Mouse (Mus musculus): ENCODE results near the gene Sostdc1.

The Sostdc1 gene

DNA sequence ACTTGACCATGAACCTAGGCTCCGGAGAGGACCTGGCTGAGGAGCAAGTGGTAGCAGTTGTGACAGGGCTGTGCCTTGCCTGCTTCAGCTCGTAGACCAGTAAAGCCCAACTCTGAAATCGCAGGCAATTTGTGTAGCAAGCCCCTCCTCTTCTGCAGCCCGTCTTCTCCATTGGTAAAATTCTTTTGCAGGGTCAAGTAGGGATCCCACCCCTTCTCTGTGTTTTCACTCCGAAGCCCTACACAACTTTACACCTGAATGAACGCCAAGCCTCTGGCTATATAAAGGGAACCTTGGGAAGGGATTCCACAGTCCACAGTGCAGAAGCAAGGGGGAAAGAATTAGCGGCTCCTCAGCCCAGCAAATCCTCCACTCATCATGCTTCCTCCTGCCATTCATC is at the start of gene Sostdc1:
Sostdc1 (plus strand) TSS at position 224 of the 400 bp plus-strand sequence.
- DNase-seq: no peak

DNA sequence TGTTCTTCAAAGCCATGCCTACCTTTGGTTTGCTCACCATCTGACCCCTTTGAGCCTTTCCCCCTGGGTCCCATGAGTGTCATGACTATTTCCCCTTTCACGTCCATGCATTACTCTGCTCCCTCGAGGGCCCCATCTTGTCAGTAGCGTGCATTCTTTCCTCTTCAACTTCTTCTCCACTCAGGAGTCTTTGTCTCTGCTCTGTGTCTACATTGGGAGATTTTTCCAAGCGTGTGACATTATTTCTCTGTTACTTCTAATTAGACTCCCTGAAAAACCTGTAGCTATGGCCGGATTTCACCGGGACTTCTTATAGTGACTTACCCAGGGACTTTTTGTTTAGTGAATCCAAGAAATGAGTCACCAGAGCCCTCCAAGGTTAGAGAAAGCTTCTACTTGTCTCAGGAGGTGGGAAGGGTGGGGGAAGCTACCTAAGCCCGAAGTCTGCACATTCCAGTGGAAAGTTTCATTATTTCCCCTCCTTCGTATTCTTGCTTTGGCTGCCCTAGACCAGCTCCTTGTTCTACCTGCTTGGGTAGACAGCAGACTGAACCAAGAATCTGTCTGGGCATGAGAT is 46.2 kb upstream of the Sostdc1 start:
- no peak for DNase-seq

- DNase-seq: no peak
These were observed 39.1 kb upstream of the Sostdc1 start for GRCm38 (mm10) chr12:36274823-36275222.

DNA sequence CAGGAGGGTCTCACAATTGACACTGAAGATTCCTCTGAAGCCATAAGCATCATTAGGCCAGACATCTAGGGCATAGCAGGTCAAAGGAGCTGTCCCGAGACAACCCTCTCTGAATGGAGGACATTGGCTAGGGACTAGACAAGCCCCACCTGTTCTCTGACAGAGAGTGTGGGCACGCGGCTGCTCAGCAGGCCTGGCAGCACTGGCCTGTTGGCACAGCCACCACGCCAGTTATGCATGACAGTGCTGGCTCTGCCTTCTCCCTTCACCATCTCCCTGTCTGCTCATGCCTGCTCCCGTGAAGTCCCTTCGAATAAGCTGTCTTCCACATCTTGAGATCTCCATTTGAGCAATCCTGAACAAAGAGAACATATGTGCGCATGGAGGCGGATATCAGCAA is 24.3 kb upstream of the Sostdc1 start:
- DNase-seq: no peak

DNA sequence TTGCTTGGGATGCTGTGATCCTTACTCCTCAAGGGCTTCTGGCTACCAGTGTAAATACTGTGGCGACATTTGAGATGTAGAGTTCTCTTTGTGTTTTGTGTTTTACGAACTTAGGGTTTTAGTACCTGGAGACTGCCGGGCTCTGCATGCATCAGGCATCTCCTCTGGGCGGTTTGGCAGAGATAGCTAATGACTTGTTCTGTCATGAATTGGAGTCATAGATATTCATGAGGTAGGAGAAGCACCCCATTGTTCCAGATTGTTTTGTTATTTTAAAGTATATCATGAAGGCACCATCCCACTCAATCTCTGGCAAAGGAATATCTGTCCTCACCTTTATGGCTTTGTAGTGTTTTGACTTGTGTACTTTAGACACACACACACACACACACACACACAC is 23.5 kb upstream of the Sostdc1 start:
- DNase-seq: no peak

GRCm38 (mm10) chr12:36291346-36291745 is 22.6 kb upstream of the Sostdc1 start:
- DNase-seq: no peak

GRCm38 (mm10) chr12:36302326-36302725 is 11.6 kb upstream of the Sostdc1 start:
- DNase-seq: no peak

DNA sequence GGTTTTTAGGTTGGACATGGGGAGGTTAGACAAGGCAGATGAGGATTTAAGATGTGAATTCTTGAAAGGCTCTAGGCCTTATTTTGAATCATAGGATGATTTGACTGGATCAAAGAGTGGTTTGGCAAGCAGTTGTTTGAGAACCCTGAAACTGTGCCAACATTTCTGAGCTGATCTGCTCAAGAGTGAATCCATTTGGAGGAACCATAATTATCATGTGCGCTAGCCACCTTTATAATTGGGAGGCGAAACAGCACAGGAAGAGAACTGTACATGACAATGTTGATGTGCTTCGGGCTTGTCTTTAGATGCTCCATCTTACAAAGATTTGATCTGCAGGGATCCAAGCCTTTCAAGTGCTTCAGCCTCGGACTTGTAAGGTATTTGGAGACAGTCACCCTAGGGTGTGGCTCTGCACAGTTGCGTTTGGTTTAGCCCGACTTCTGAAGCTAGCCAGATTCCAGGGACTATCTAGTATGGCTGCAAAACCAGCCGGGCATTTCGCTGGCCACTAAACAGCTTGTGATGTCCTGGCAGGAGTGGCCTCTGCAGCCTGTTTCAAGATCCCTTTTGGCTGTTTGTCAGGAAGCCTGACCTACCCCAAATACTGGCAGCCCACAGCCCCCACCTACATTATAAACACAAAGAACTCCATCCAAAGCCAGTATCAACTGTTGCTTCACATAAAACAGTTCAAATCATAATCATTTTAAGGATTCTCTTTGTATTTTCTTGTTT is 10.9 kb upstream of the Sostdc1 start:
- no peak for DNase-seq

GRCm38 (mm10) chr12:36308737-36309420 is 5.1 kb upstream of the Sostdc1 start:
- no peak for DNase-seq

- DNase-seq: no peak
These were observed 924 bp upstream of the Sostdc1 start for GRCm38 (mm10) chr12:36313015-36313414.

- no peak for DNase-seq
These were observed 507 bp downstream of the Sostdc1 start for GRCm38 (mm10) chr12:36314446-36314845.

- no peak for DNase-seq
These were observed 1.6 kb downstream of the Sostdc1 start for GRCm38 (mm10) chr12:36315527-36315926.

- DNase-seq: no peak
These were observed 2.1 kb downstream of the Sostdc1 start for GRCm38 (mm10) chr12:36316056-36316455.

DNA sequence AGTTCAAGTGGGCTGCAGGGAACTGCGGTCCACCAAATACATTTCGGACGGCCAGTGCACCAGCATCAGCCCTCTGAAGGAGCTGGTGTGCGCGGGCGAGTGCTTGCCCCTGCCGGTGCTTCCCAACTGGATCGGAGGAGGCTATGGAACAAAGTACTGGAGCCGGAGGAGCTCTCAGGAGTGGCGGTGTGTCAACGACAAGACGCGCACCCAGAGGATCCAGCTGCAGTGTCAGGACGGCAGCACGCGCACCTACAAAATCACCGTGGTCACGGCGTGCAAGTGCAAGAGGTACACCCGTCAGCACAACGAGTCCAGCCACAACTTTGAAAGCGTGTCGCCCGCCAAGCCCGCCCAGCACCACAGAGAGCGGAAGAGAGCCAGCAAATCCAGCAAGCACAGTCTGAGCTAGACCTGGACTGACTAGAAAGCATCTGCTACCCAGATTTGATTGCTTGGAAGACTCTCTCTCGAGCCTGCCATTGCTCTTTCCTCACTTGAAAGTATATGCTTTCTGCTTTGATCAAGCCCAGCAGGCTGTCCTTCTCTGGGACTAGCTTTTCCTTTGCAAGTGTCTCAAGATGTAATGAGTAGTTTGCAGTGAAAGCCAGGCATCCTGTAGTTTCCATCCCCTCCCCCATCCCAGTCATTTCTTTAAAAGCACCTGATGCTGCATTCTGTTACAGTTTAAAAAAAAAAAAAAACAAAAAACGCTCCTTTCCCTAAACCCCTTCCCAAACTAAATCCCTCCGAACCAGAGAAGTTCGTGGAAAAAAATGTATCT is 3.3 kb downstream of the Sostdc1 start:
- DNase-seq: peak; percentile 43 to 54

GRCm38 (mm10) chr12:36317820-36318135 is 3.8 kb downstream of the Sostdc1 start:
- no peak for DNase-seq

GRCm38 (mm10) chr12:36326101-36326521 is 12.2 kb downstream of the Sostdc1 start:
- DNase-seq: no peak

GRCm38 (mm10) chr12:36332676-36333075 is 18.7 kb downstream of the Sostdc1 start:
- no peak for DNase-seq

GRCm38 (mm10) chr12:36333837-36334281 is 19.9 kb downstream of the Sostdc1 start:
- DNase-seq: no peak

GRCm38 (mm10) chr12:36344131-36344530 is 30.2 kb downstream of the Sostdc1 start:
- no peak for DNase-seq

GRCm38 (mm10) chr12:36360064-36360463 is 46.1 kb downstream of the Sostdc1 start:
- no peak for DNase-seq

DNA sequence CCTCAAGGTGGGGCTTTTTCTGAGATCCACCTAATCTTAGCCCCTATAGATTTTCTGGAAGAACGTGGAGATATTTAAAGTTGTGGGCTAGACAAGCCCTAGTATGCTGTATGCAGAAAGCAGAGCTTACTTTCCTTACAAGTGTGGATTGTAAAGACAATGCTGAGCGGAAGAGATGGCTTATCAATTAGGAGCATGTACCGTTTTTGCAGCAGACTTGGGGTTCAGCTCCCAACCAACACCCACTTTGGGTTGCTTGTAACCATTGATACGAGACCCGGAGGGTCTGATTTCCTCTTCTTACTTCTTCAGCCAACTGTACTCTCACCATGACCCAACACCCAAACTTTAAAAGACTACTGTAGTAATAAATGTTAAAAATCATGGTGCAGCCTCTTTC is 46.8 kb downstream of the Sostdc1 start:
- DNase-seq: no peak

DNA sequence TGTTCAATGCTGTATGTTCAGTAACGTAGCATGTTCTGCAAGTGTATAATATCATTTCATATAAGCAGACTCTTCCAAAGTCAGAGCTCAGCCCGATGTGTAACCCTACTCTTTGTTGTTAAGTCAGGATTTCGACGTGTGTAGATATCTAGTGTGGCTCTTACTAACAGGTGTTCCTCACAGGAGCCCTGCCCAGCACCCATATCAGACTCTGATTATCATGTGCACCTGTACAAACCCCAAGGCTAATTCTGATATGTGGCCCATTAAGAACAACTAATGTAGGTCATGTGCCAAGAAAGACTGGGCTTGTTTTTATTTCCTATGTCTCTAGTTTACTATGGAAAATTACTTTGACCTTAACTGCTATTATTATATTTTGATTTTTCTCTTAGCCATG is 50.1 kb downstream of the Sostdc1 start:
- no peak for DNase-seq
